Mouse (Mus musculus) MEL (cell line): Measurements from ENCODE around the gene Ier2.

Experiments
- BHLHE40 ChIP-seq: IDR thresholded peaks from 2 replicates; pipeline ENCODE4 v1.6.1; 2012; ENCODE audit warnings: low read depth, mild to moderate bottlenecking, inconsistent platforms, low read length, improper control_type of control experiment, borderline replicate concordance
- CTCF ChIP-seq, 3 experiments: IDR thresholded peaks in 2 of 3; conservative IDR thresholded peaks in 1 of 3; 2 replicates each; pipeline ENCODE4 v1.5.1; 2011 to 2012; ENCODE audit warnings: low read length in 3 of 3, low read depth in 2 of 3, mild to moderate bottlenecking in 2 of 3, improper control_type of control experiment in 1 of 3, inconsistent platforms in 1 of 3, mixed read lengths in 1 of 3, moderate library complexity in 1 of 3; ENCODE audit not compliant: control insufficient read depth in 1 of 3, insufficient read depth in 1 of 3, poor library complexity in 1 of 3, severe bottlenecking in 1 of 3
- EP300 ChIP-seq, 2 experiments: IDR thresholded peaks; 2 replicates each; pipeline ENCODE4 v1.6.1; 2011; ENCODE audit warnings: improper control_type of control experiment in 2 of 2, low read length in 2 of 2, low read depth in 1 of 2, mild to moderate bottlenecking in 1 of 2
- MEF2A ChIP-seq: IDR thresholded peaks from 2 replicates; pipeline ENCODE4 v1.6.1; 2014; ENCODE audit warnings: low read depth, mild to moderate bottlenecking, inconsistent platforms, low read length, improper control_type of control experiment; ENCODE audit not compliant: poor library complexity, insufficient replicate concordance, severe bottlenecking; ENCODE audit errors: extremely low read depth
- POLR2AphosphoS2 ChIP-seq: IDR thresholded peaks from 2 replicates; pipeline ENCODE4 v1.6.1; 2011; ENCODE audit warnings: low read length, improper control_type of control experiment
- UBTF ChIP-seq: IDR thresholded peaks from 2 replicates; pipeline ENCODE4 v1.6.1; 2012; ENCODE audit warnings: low read depth, mild to moderate bottlenecking, inconsistent platforms, low read length, improper control_type of control experiment, moderate library complexity, borderline replicate concordance; ENCODE audit not compliant: insufficient read depth
- USF1 ChIP-seq: IDR thresholded peaks from 2 replicates; pipeline ENCODE4 v1.6.1; 2014; ENCODE audit warnings: low read depth, mild to moderate bottlenecking, inconsistent platforms, low read length, improper control_type of control experiment, moderate library complexity
- ZC3H11A ChIP-seq: IDR thresholded peaks from 2 replicates; pipeline ENCODE4 v1.6.1; 2012; ENCODE audit warnings: low read depth, mild to moderate bottlenecking, inconsistent platforms, low read length, improper control_type of control experiment

GRCm38 (mm10) chr8:84643019-84643418 is 19.6 kb downstream of the Ier2 start:
- TF ChIP-seq CTCF (IDR thresholded peaks at IDR 0.05 in 2 of 3, conservative IDR thresholded peaks at IDR 0.05 in 1 of 3; ENCODE audit: control insufficient read depth in 1 of 3, insufficient read depth in 1 of 3, low read depth in 2 of 3, low read length in 3 of 3, poor library complexity in 1 of 3, severe bottlenecking in 1 of 3) (no peak), MEF2A (no peak), POLR2AphosphoS2 (no peak), EP300 (IDR thresholded peaks at IDR 0.05; ENCODE audit: low read depth in 1 of 2, low read length in 2 of 2) (no peak), UBTF (no peak), ZC3H11A (no peak), USF1 (no peak), BHLHE40 (no peak)
